Mouse (Mus musculus): ENCODE data around the gene Tmem143.
"Not testable (repeated sequence)": the region's sequence is repeated elsewhere in the genome, so short reads cannot be mapped to it uniquely, and the experiment has no call there.

The Tmem143 gene

GRCm38 (mm10) chr7:45923762-45924428 lies 27.2 kb downstream of the Tmem143 start, which contains the start of gene Ccdc114:
Gene Ccdc114 (plus strand): TSS chr7:45924072.
- peak; percentile 88 for DNase-seq

DNA sequence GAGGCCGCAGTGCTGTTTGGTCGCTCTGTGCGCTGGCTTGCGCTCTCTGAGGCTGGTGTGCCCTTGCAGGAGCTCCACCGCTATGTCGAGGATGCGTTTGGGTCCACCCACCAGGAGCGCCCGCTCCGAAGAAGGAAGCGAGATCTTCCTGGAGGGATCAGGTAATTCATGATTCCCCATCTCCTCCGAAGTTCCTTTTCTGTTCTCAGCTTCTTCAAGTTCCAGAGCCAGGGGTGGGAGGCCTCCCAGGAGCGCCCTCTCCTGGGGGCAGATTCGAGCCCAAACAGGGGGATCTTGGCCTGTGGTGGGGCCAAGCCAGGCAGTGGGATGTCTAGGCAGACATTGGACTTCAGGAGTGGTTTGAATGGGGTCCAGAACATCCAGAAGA lies 27.7 kb downstream of the Tmem143 start:
- DNase-seq: peak; percentile 46

GRCm38 (mm10) chr7:45928626-45929295 lies 32.0 kb downstream of the Tmem143 start:
- DNase-seq: no peak

DNA sequence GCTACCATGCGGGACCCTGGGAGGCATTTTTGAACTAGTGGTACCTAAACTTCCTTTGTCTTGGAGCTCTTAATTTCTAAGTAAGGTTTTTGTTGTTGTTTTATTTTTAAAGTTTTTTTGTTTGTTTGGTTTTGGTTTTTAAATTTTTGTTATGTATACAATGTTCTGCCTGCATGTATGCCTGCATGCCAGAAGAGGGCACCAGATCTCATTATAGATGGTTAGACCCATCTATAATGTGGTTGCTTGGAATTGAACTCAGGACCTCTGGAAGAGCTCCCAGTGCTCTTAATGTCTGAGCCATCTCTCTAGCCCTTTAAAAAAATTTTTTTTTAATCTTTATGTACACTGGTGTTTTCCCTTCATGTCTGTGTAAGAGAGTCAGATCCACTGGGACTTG lies 32.9 kb downstream of the Tmem143 start:
- no peak for DNase-seq

DNA sequence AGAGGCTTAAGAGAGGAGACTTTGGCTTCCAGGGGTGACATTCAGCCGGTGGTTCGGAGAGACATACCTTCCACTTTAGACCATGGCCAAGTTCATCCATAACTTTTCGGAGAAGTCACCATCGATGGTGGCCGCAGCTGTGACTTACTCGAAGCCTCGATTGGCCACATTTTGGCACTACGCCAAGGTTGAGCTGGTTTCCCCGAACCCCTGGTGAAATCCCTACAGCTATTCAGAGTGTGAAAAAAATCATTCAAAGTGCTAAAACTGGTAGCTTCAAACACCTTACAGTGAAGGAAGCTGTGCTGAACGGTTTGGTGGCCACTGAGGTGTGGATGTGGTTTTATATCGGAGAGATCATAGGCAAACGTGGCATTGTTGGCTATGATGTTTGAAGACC lies 37.0 kb downstream of the Tmem143 start:
- DNase-seq: not testable (repeated sequence)

GRCm38 (mm10) chr7:45935114-45935513 lies 38.4 kb downstream of the Tmem143 start:
- peak; percentile 82 for DNase-seq

- no peak for DNase-seq
These were observed 43.1 kb downstream of the Tmem143 start for GRCm38 (mm10) chr7:45939836-45940235.

- DNase-seq: no peak
These were observed 45.2 kb downstream of the Tmem143 start for GRCm38 (mm10) chr7:45941986-45942385.

DNA sequence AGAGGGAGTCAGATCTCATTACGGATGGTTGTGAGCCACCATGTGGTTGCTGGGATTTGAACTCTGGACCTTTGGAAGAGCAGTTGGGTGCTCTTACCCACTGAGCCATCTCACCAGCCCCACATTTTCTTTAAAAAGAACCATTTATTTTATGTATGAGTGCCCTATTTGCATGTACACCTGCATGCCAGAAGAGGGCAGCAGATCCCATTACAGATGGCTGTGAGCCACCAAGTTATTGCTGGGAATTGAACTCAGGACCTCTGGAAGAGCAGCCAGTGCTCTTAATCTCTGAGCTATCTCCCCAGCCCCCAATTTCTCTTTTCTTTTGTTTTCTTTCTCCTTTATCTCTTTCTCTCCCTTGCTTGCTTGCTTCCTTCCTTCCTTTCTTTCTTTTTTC lies 46.5 kb downstream of the Tmem143 start:
- DNase-seq: not testable (repeated sequence)

DNA sequence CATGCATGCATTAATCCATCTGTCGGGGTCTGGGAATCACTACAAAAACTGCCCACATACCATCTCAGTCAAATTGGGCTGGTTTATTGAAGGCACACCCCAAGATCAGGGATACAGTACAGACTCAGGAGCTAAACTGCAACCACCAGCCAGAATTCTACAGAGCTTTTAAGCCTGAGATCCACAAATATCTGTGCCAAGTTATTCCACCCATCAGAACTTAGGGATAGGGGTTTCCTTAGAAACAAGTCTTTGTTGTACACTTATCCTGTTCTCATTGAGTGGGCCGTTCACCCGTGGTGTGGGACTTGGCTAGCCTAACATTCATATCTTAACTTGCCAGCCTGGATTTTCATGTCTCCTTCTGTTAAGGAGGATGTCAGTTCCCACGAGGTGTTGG lies 52.3 kb downstream of the Tmem143 start:
- DNase-seq: no peak

DNA sequence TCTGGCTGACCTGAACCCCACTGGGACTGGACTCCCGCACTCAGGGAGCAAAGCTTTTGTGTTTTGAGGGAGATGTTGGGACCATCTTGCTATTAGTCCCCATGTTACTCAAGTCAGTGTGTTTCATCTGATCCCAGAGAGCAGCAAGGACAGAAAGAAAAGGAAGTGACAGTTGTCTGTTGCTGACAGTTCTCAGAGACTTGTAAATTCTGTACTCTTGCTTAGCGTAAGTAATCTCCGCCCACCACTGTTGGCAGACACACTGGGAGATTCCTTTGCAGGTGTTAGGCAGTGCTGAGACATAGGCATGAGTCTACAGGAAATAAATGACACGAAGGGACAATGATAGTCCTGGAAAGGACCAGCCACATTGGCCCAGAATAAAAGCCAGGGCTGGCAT lies 59.9 kb downstream of the Tmem143 start:
- DNase-seq: no peak
